16 mouse cellular contexts compared by ENCODE assay signal in genomic region chr5:112317328-112317727, GRCm38 (mm10). TPM values are rescaled to one million over a fixed set of nuclear protein-coding genes. Genes with fewer than 3 reads are reported as not detected.
DNase-seq lines count a peak whose midpoint lies in the region; ATAC-seq and TF ChIP-seq lines count a peak whose summit lies in the region.
"Had no signal": no experiment of that assay in that cellular context is flagged by ENCODE, and none has a peak within 500 bp of the region (broad histone marks: within the 10 kb centered on the region; RNA-seq: fewer than 3 reads in every experiment).

No protein-coding gene starts in this region.

- no peak overlapping the region for H3K9ac ChIP-seq in liver, adult 2 months (ENCODE audit: low read depth, low read length)
- no peak overlapping the region for H3K9ac ChIP-seq in heart, embryonic 11.5 days (ENCODE audit: low read depth, low read length)
- H3K9ac ChIP-seq: embryonic facial prominence, embryonic 15.5 days; neural tube, embryonic 15.5 days had no signal

- TF ChIP-seq POLR2A in liver, adult 2 months (IDR thresholded peaks at IDR 0.05; ENCODE audit: extremely low read depth, insufficient read depth, low read length), result no peak

- H3K4me3 ChIP-seq in liver, adult 2 months (ENCODE audit: insufficient read depth, low read depth, low read length), result no peak overlapping the region
- no peak overlapping the region for H3K4me3 ChIP-seq in heart, embryonic 11.5 days (ENCODE audit: low read depth, low read length)
- H3K4me3 ChIP-seq: embryonic facial prominence, embryonic 15.5 days; neural tube, embryonic 15.5 days had no signal

- H3K4me2 ChIP-seq in heart, embryonic 11.5 days, result no peak overlapping the region
- H3K4me2 ChIP-seq: embryonic facial prominence, embryonic 15.5 days; neural tube, embryonic 15.5 days had no signal

- no peaks in the 10 kb centered on the region for H3K4me1 ChIP-seq in liver, adult 2 months (ENCODE audit: control insufficient read depth, insufficient read depth, low read length)
- 0 out of 2 replicates have a peak, but pooled peaks cover 5% of the 10 kb centered on the region for H3K4me1 ChIP-seq in heart, embryonic 11.5 days (ENCODE audit: control insufficient read depth, insufficient read depth, low read length)
- H3K4me1 ChIP-seq: embryonic facial prominence, embryonic 15.5 days; neural tube, embryonic 15.5 days had no signal

- H3K36me3 ChIP-seq in liver, adult 2 months (ENCODE audit: control insufficient read depth, insufficient read depth, low read length), result peaks cover 9% of the 10 kb centered on the region
- H3K36me3 ChIP-seq in heart, embryonic 11.5 days (ENCODE audit: control insufficient read depth, insufficient read depth, low read length), result 0 out of 2 replicates have a peak, but pooled peaks cover 5% of the 10 kb centered on the region

- no peaks in the 10 kb centered on the region for H3K79me2 ChIP-seq in liver, adult 2 months (ENCODE audit: control insufficient read depth, insufficient read depth, low read length)

- ATAC-seq in heart, embryonic 11.5 days (replicated peaks; ENCODE audit: insufficient number of reproducible peaks, low FRiP score, low TSS enrichment), result peak; percentile 50; the same call in 1 of the 2 replicates
- ATAC-seq in megakaryocyte-erythroid progenitor cell, adult 5-6 weeks (replicated peaks; ENCODE audit: low FRiP score, low TSS enrichment, poor library complexity, severe bottlenecking), result peak; percentile 18; the same call in 1 of the 2 replicates
- ATAC-seq: CD4-positive, CD25-positive, alpha-beta regulatory T cell, adult 4 months; hindbrain, postnatal 0 days; Patski had no signal

- 0 out of 2 replicates have a peak overlapping the region, but pooled peaks have one; percentile 19 for H3K27ac ChIP-seq in liver, adult 2 months (replicated peaks; ENCODE audit: insufficient read depth, low read depth, low read length)
- no peak overlapping the region for H3K27ac ChIP-seq in heart, embryonic 11.5 days (ENCODE audit: low read depth, low read length)
- H3K27ac ChIP-seq: embryonic facial prominence, embryonic 15.5 days; hindbrain, postnatal 0 days; neural tube, embryonic 15.5 days had no signal

- no peaks in the 10 kb centered on the region for H3K9me3 ChIP-seq in heart, embryonic 11.5 days (replicated peaks; ENCODE audit: control insufficient read depth, low read length)
- H3K9me3 ChIP-seq: embryonic facial prominence, embryonic 15.5 days; neural tube, embryonic 15.5 days had no signal

- no peak for TF ChIP-seq CTCF in liver, adult 2 months (IDR thresholded peaks at IDR 0.05; ENCODE audit: low read depth, low read length)

- WGBS in liver, adult 2 months, result 41% methylated on average over 5 of the region's 5 CpGs
- WGBS in heart, embryonic 11.5 days (ENCODE audit: insufficient replicate concordance), result 46% methylated on average over 5 of the region's 5 CpGs

- no peaks in the 10 kb centered on the region for H3K27me3 ChIP-seq in liver, adult 2 months (ENCODE audit: control insufficient read depth, insufficient read depth, low read length)
- no peaks in the 10 kb centered on the region for H3K27me3 ChIP-seq in heart, embryonic 11.5 days (ENCODE audit: control insufficient read depth, insufficient read depth, low read length)
- H3K27me3 ChIP-seq: embryonic facial prominence, embryonic 15.5 days; Patski had no signal

- DNase-seq in liver, adult 2 months (ENCODE audit: extremely low read depth, low read depth, low spot score), result no peak
- DNase-seq in liver, result no peak
- DNase-seq in kidney, postnatal 14 days, result peak; percentile 68
- no peak for DNase-seq in gastrocnemius, adult 18-20 months (ENCODE audit: low spot score)
- DNase-seq in gastrocnemius, postnatal 25 days, result no peak
- no peak for DNase-seq in right cerebral cortex, postnatal 36 days (ENCODE audit: low spot score in 2 of 2)
- DNase-seq: cerebellum, adult 2 months had no signal

RNA-seq across cellular contexts. Expression of gene Tfip11, which starts 8.8 kb away (rescaled TPM):
- 7.7 and 9.7 TPM in 2 replicates for total RNA-seq in liver, adult 2 months (2014; rRNA removed)
- 18.6 and 19.1 TPM in 2 replicates for polyA plus RNA-seq in liver, adult 2 months (2012; rRNA removed)
- polyA plus RNA-seq in heart, embryonic 11.5 days (2014; fragmentation: Nextera tagmentation; extraction: Ambion mirVana), result 13.7 and 15.9 TPM in 2 replicates
- 32.1 and 33.3 TPM in 2 replicates for total RNA-seq in megakaryocyte-erythroid progenitor cell, adult 5-6 weeks (2014; fragmentation: Nextera tagmentation)
- 14.7 and 22.6 TPM in 2 replicates for total RNA-seq in megakaryocyte-erythroid progenitor cell, adult 5-6 weeks (2017)
- 10 to 100 TPM; 13.0 to 13.2 TPM for total RNA-seq in gastrocnemius, adult 18-20 months (2021)
- total RNA-seq in gastrocnemius, postnatal 25 days (2021), result 10 to 100 TPM; 10.6 to 10.7 TPM

RNA-seq across cellular contexts. Expression of gene Srrd, which starts 25.5 kb away (rescaled TPM):
- 12.3 and 19.3 TPM in 2 replicates for total RNA-seq in liver, adult 2 months (2014; rRNA removed)
- polyA plus RNA-seq in liver, adult 2 months (2012; rRNA removed), result 26.3 and 30.0 TPM in 2 replicates
- polyA plus RNA-seq in heart, embryonic 11.5 days (2014; fragmentation: Nextera tagmentation; extraction: Ambion mirVana), result 24.5 and 27.3 TPM in 2 replicates
- total RNA-seq in megakaryocyte-erythroid progenitor cell, adult 5-6 weeks (2014; fragmentation: Nextera tagmentation), result 17.6 and 30.6 TPM in 2 replicates
- total RNA-seq in megakaryocyte-erythroid progenitor cell, adult 5-6 weeks (2017), result 16.2 and 18.7 TPM in 2 replicates
- 1 to 10 TPM; 4.3 to 5.0 TPM for total RNA-seq in gastrocnemius, adult 18-20 months (2021)
- 1 to 10 TPM; 2.4 to 2.7 TPM for total RNA-seq in gastrocnemius, postnatal 25 days (2021)

RNA-seq across cellular contexts. Expression of gene Hps4, which starts 25.6 kb away (rescaled TPM):
- total RNA-seq in liver, adult 2 months (2014; rRNA removed), result 12.3 and 17.5 TPM in 2 replicates
- polyA plus RNA-seq in liver, adult 2 months (2012; rRNA removed), result 19.0 and 30.9 TPM in 2 replicates
- 19.3 and 21.4 TPM in 2 replicates for polyA plus RNA-seq in heart, embryonic 11.5 days (2014; fragmentation: Nextera tagmentation; extraction: Ambion mirVana)
- total RNA-seq in megakaryocyte-erythroid progenitor cell, adult 5-6 weeks (2014; fragmentation: Nextera tagmentation), result 18.6 and 41.1 TPM in 2 replicates
- total RNA-seq in megakaryocyte-erythroid progenitor cell, adult 5-6 weeks (2017), result 5.9 and 9.6 TPM in 2 replicates
- total RNA-seq in gastrocnemius, adult 18-20 months (2021), result 1 to 10 TPM; 6.9 to 7.1 TPM
- total RNA-seq in gastrocnemius, postnatal 25 days (2021), result 1 to 10 TPM; 3.8 to 4.5 TPM

RNA-seq across cellular contexts. Expression of gene Gm6583, which starts 38.5 kb away (rescaled TPM):
- 0.09 TPM in 1 of 2 replicates, not detected in the other for total RNA-seq in liver, adult 2 months (2014; rRNA removed)
- polyA plus RNA-seq in liver, adult 2 months (2012; rRNA removed), result not detected in 2 replicates
- 0.25 and 0.40 TPM in 2 replicates for polyA plus RNA-seq in heart, embryonic 11.5 days (2014; fragmentation: Nextera tagmentation; extraction: Ambion mirVana)
- total RNA-seq in megakaryocyte-erythroid progenitor cell, adult 5-6 weeks (2014; fragmentation: Nextera tagmentation), result not detected in 2 replicates
- total RNA-seq in megakaryocyte-erythroid progenitor cell, adult 5-6 weeks (2017), result not detected in 2 replicates
- total RNA-seq in gastrocnemius, adult 18-20 months (2021), result not detected
- not detected for total RNA-seq in gastrocnemius, postnatal 25 days (2021)
- total RNA-seq: adrenal gland, postnatal 36 days; hindbrain, postnatal 0 days; left cerebral cortex, postnatal 14 days had no signal
- polyA plus RNA-seq: cerebellum, adult 2 months had no signal

RNA-seq across cellular contexts. Expression of gene Tpst2, which starts 40.8 kb away (rescaled TPM):
- total RNA-seq in liver, adult 2 months (2014; rRNA removed), result 27.7 and 38.9 TPM in 2 replicates
- 30.2 and 35.7 TPM in 2 replicates for polyA plus RNA-seq in liver, adult 2 months (2012; rRNA removed)
- polyA plus RNA-seq in heart, embryonic 11.5 days (2014; fragmentation: Nextera tagmentation; extraction: Ambion mirVana), result 30.2 and 31.2 TPM in 2 replicates
- total RNA-seq in megakaryocyte-erythroid progenitor cell, adult 5-6 weeks (2014; fragmentation: Nextera tagmentation), result 37.4 and 43.4 TPM in 2 replicates
- total RNA-seq in megakaryocyte-erythroid progenitor cell, adult 5-6 weeks (2017), result 17.6 and 27.3 TPM in 2 replicates
- 10 to 100 TPM; 16.0 to 22.4 TPM for total RNA-seq in gastrocnemius, adult 18-20 months (2021)
- 10 to 100 TPM; 16.8 to 17.8 TPM for total RNA-seq in gastrocnemius, postnatal 25 days (2021)
